Mouse (Mus musculus) hindbrain, embryonic 12.5 days (tissue): ENCODE measurements around the gene Lmod1. TPM values are rescaled to one million over a fixed set of nuclear protein-coding genes. Genes with fewer than 3 reads are reported as not detected.

Source experiments
- ATAC-seq: fragments of 200-750 bp; cut with Nextera tagmentation; 2 replicates; pipeline ENCODE4 v1.8.0; 2017; ENCODE audit warnings: moderate TSS enrichment; ENCODE audit not compliant: low FRiP score
- H3K27ac ChIP-seq: fragments of 300-500 bp; sonication (generic); 2 replicates; pipeline ENCODE4 v1.5.1; 2016; ENCODE audit warnings: mild to moderate bottlenecking
- H3K27me3 ChIP-seq: fragments of 300-500 bp; sonication (generic); 2 replicates; pipeline ENCODE4 v1.6.1; 2016; ENCODE audit warnings: mild to moderate bottlenecking
- H3K36me3 ChIP-seq: fragments of 300-500 bp; sonication (generic); 2 replicates; pipeline ENCODE4 v1.6.1; 2016; ENCODE audit warnings: mild to moderate bottlenecking
- H3K4me1 ChIP-seq: fragments of 300-500 bp; sonication (generic); 2 replicates; pipeline ENCODE4 v1.6.1; 2016
- H3K4me2 ChIP-seq: fragments of 300-500 bp; sonication (generic); replicated peaks from 2 replicates; pipeline ENCODE4 v1.6.1; 2016; ENCODE audit warnings: mild to moderate bottlenecking
- H3K4me3 ChIP-seq: fragments of 300-500 bp; sonication (generic); 2 replicates; pipeline ENCODE4 v1.5.1; 2016; ENCODE audit warnings: mild to moderate bottlenecking
- H3K9ac ChIP-seq: fragments of 300-500 bp; sonication (generic); 2 replicates; pipeline ENCODE4 v1.6.1; 2016; ENCODE audit warnings: mild to moderate bottlenecking, moderate library complexity
- H3K9me3 ChIP-seq: fragments of 300-500 bp; sonication (generic); replicated peaks from 2 replicates; pipeline ENCODE4 v1.6.1; 2016; ENCODE audit warnings: mild to moderate bottlenecking
- WGBS: fragments of 180-500 bp; shearing (Covaris S2); methylation state at CpG from one replicate; pipeline ENCODE4 v1.1.7; 2016; 5-methylcytosine and 5-hydroxymethylcytosine counted together
- polyA plus RNA-seq: library from polyadenylated mRNA; unstranded; fragments of >200 nt; fragmentation: Nextera tagmentation; extraction: Ambion mirVana; gene quantifications from 2 replicates; pipeline ENCODE4 v1.2.1, GENCODE M21; 2016

The Lmod1 gene
- polyA plus RNA-seq, 1 experiment from 2014 or later: 0.44 TPM

GRCm38 (mm10) chr1:135323367-135323901 is 1.2 kb upstream of the Lmod1 start:
- WGBS: 81% methylated on average over 7 of the region's 7 CpGs
- H3K4me3 ChIP-seq: no peak overlapping the region
- H3K4me1 ChIP-seq: 0 out of 2 replicates have a peak, but pooled peaks cover 3% of the 10 kb centered on the region
- H3K4me2 ChIP-seq: no peak overlapping the region
- H3K27me3 ChIP-seq: peaks cover 8% of the 10 kb centered on the region
- H3K36me3 ChIP-seq: no peaks in the 10 kb centered on the region
- ATAC-seq: no peak
- H3K27ac ChIP-seq: no peak overlapping the region
- H3K9ac ChIP-seq: no peak overlapping the region
- no peaks in the 10 kb centered on the region for H3K9me3 ChIP-seq

- Histone ChIP-seq H3K9me3 (no peaks in the 10 kb centered on the region), H3K4me2 (no peak overlapping the region), H3K27me3 (peaks cover 3% of the 10 kb centered on the region), H3K4me3 (no peak overlapping the region), H3K36me3 (no peaks in the 10 kb centered on the region), H3K27ac (no peak overlapping the region), H3K9ac (no peak overlapping the region), H3K4me1 (0 out of 2 replicates have a peak, but pooled peaks cover 3% of the 10 kb centered on the region)
- WGBS: 66% methylated on average over 2 of the region's 2 CpGs
- ATAC-seq: no peak
Observed at GRCm38 (mm10) chr1:135325934-135326333, 1.3 kb downstream of the Lmod1 start.

- Histone ChIP-seq H3K4me1 (0 out of 2 replicates have a peak, but pooled peaks cover 3% of the 10 kb centered on the region), H3K27me3 (peaks cover 3% of the 10 kb centered on the region), H3K4me3 (no peak overlapping the region), H3K9me3 (no peaks in the 10 kb centered on the region), H3K4me2 (no peak overlapping the region), H3K27ac (no peak overlapping the region), H3K9ac (no peak overlapping the region), H3K36me3 (no peaks in the 10 kb centered on the region)
- no peak for ATAC-seq
- WGBS: 66% methylated on average over 5 of the region's 5 CpGs
Observed at GRCm38 (mm10) chr1:135328368-135328767, 3.8 kb downstream of the Lmod1 start.

GRCm38 (mm10) chr1:135330578-135330977 is 6.0 kb downstream of the Lmod1 start:
- 78% methylated on average over 6 of the region's 6 CpGs for WGBS
- H3K4me2 ChIP-seq: no peak overlapping the region
- no peak overlapping the region for H3K27ac ChIP-seq
- H3K9ac ChIP-seq: no peak overlapping the region
- H3K27me3 ChIP-seq: no peaks in the 10 kb centered on the region; the same call in 1 of the 2 replicates
- no peaks in the 10 kb centered on the region for H3K36me3 ChIP-seq
- H3K4me3 ChIP-seq: no peak overlapping the region
- no peaks in the 10 kb centered on the region for H3K4me1 ChIP-seq
- ATAC-seq: no peak
- H3K9me3 ChIP-seq: no peaks in the 10 kb centered on the region

- Histone ChIP-seq H3K27ac (no peak overlapping the region), H3K4me1 (peaks cover 3% of the 10 kb centered on the region; the same call in 1 of the 2 replicates), H3K36me3 (no peaks in the 10 kb centered on the region), H3K4me2 (no peak overlapping the region), H3K9me3 (no peaks in the 10 kb centered on the region), H3K27me3 (no peaks in the 10 kb centered on the region), H3K9ac (no peak overlapping the region), H3K4me3 (no peak overlapping the region)
- 66% methylated on average over 8 of the region's 8 CpGs for WGBS
- no peak for ATAC-seq
Observed at GRCm38 (mm10) chr1:135341947-135342346, 17.3 kb downstream of the Lmod1 start.

- Histone ChIP-seq H3K4me3 (no peak overlapping the region), H3K36me3 (no peaks in the 10 kb centered on the region), H3K4me1 (peaks cover 3% of the 10 kb centered on the region; the same call in 1 of the 2 replicates), H3K4me2 (no peak overlapping the region), H3K27me3 (no peaks in the 10 kb centered on the region), H3K9me3 (no peaks in the 10 kb centered on the region), H3K9ac (no peak overlapping the region), H3K27ac (no peak overlapping the region)
- ATAC-seq: no peak
- WGBS: 66% methylated on average over 4 of the region's 4 CpGs
Observed at GRCm38 (mm10) chr1:135344026-135344425, 19.4 kb downstream of the Lmod1 start.

GRCm38 (mm10) chr1:135346891-135347290 is 22.3 kb downstream of the Lmod1 start:
- no peak for ATAC-seq
- 58% methylated on average over 3 of the region's 3 CpGs for WGBS
- H3K4me2 ChIP-seq: no peak overlapping the region
- peaks cover 2% of the 10 kb centered on the region; the same call in 1 of the 2 replicates for H3K4me1 ChIP-seq
- no peak overlapping the region for H3K9ac ChIP-seq
- H3K4me3 ChIP-seq: no peak overlapping the region
- no peaks in the 10 kb centered on the region for H3K27me3 ChIP-seq
- no peaks in the 10 kb centered on the region for H3K36me3 ChIP-seq
- no peaks in the 10 kb centered on the region for H3K9me3 ChIP-seq
- no peak overlapping the region for H3K27ac ChIP-seq

- Histone ChIP-seq H3K36me3 (no peaks in the 10 kb centered on the region), H3K27ac (no peak overlapping the region), H3K4me3 (no peak overlapping the region), H3K9ac (no peak overlapping the region), H3K27me3 (no peaks in the 10 kb centered on the region), H3K9me3 (no peaks in the 10 kb centered on the region), H3K4me2 (no peak overlapping the region), H3K4me1 (no peaks in the 10 kb centered on the region)
- ATAC-seq: no peak
- 52% methylated on average over 4 of the region's 4 CpGs for WGBS
Observed at GRCm38 (mm10) chr1:135347498-135348169, 23.0 kb downstream of the Lmod1 start.

GRCm38 (mm10) chr1:135351953-135352352 is 27.3 kb downstream of the Lmod1 start:
- Histone ChIP-seq H3K9ac (no peak overlapping the region), H3K4me1 (no peaks in the 10 kb centered on the region)
- ATAC-seq: no peak

GRCm38 (mm10) chr1:135359071-135359470 is 34.5 kb downstream of the Lmod1 start:
- Histone ChIP-seq H3K9ac (no peak overlapping the region), H3K4me3 (no peak overlapping the region), H3K27ac (no peak overlapping the region), H3K4me1 (no peaks in the 10 kb centered on the region), H3K4me2 (no peak overlapping the region), H3K9me3 (peaks cover 3% of the 10 kb centered on the region; the same call in 1 of the 2 replicates), H3K27me3 (no peaks in the 10 kb centered on the region), H3K36me3 (no peaks in the 10 kb centered on the region)
- 28% methylated on average over 2 of the region's 2 CpGs for WGBS
- ATAC-seq: no peak

More at GRCm38 (mm10) chr1:135351953-135352352, 27.3 kb downstream of the Lmod1 start:
- Histone ChIP-seq H3K4me2 (no peak overlapping the region), H3K9me3 (no peaks in the 10 kb centered on the region), H3K27ac (no peak overlapping the region), H3K4me3 (no peak overlapping the region), H3K36me3 (no peaks in the 10 kb centered on the region), H3K27me3 (no peaks in the 10 kb centered on the region)
- WGBS: 79% methylated on average over 3 of the region's 3 CpGs

GRCm38 (mm10) chr1:135361491-135361890 is 36.9 kb downstream of the Lmod1 start:
- H3K27me3 ChIP-seq: no peaks in the 10 kb centered on the region
- no peak overlapping the region for H3K4me3 ChIP-seq
- H3K9me3 ChIP-seq: peaks cover 3% of the 10 kb centered on the region; the same call in 1 of the 2 replicates
- no peak for ATAC-seq
- no peak overlapping the region for H3K9ac ChIP-seq
- H3K4me2 ChIP-seq: no peak overlapping the region
- WGBS: 76% methylated on average over 4 of the region's 4 CpGs
- no peaks in the 10 kb centered on the region for H3K36me3 ChIP-seq
- H3K4me1 ChIP-seq: no peaks in the 10 kb centered on the region
- no peak overlapping the region for H3K27ac ChIP-seq

GRCm38 (mm10) chr1:135362115-135362514 is 37.5 kb downstream of the Lmod1 start:
- H3K36me3 ChIP-seq: no peaks in the 10 kb centered on the region

GRCm38 (mm10) chr1:135363446-135363845 is 38.8 kb downstream of the Lmod1 start:
- H3K9me3 ChIP-seq: peaks cover 3% of the 10 kb centered on the region; the same call in 1 of the 2 replicates
- H3K4me2 ChIP-seq: no peak overlapping the region
- no peak overlapping the region for H3K27ac ChIP-seq
- no peaks in the 10 kb centered on the region for H3K27me3 ChIP-seq
- H3K4me1 ChIP-seq: no peaks in the 10 kb centered on the region; the same call in 1 of the 2 replicates
- no peak for ATAC-seq
- no peak overlapping the region for H3K4me3 ChIP-seq
- H3K9ac ChIP-seq: peak overlapping the region; percentile 24; the same call in 1 of the 2 replicates
- WGBS: 84% methylated on average over 8 of the region's 8 CpGs
- no peaks in the 10 kb centered on the region for H3K36me3 ChIP-seq

More at GRCm38 (mm10) chr1:135362115-135362514, 37.5 kb downstream of the Lmod1 start:
- no peak overlapping the region for H3K4me3 ChIP-seq
- no peak overlapping the region for H3K4me2 ChIP-seq
- no peak for ATAC-seq
- peaks cover 3% of the 10 kb centered on the region; the same call in 1 of the 2 replicates for H3K9me3 ChIP-seq
- H3K4me1 ChIP-seq: no peaks in the 10 kb centered on the region
- H3K27me3 ChIP-seq: no peaks in the 10 kb centered on the region
- H3K27ac ChIP-seq: no peak overlapping the region
- H3K9ac ChIP-seq: no peak overlapping the region
